Mouse (Mus musculus) hindbrain, embryonic 14.5 days (tissue): ENCODE results near the gene Syna. TPM values are rescaled to one million over a fixed set of nuclear protein-coding genes. Genes with fewer than 3 reads are reported as not detected.

Source experiments
- ATAC-seq: fragments of 200-750 bp; cut with Nextera tagmentation; 2 replicates; pipeline ENCODE4 v1.8.0; 2017; ENCODE audit warnings: moderate number of reproducible peaks, mild to moderate bottlenecking, moderate TSS enrichment, moderate library complexity; ENCODE audit not compliant: low FRiP score
- DNase-seq: peaks from one replicate; pipeline ENCODE4 v3.0.0-alpha.2; 2015; ENCODE audit warnings: low spot score
- H3K27ac ChIP-seq: fragments of 300-500 bp; sonication (generic); 2 replicates; pipeline ENCODE4 v1.5.1; 2014; ENCODE audit warnings: mild to moderate bottlenecking, moderate library complexity
- H3K27me3 ChIP-seq: fragments of 300-500 bp; sonication (generic); 2 replicates; pipeline ENCODE4 v1.6.1; 2014; ENCODE audit warnings: mild to moderate bottlenecking, low read length, mixed read lengths; ENCODE audit not compliant: control insufficient read depth, insufficient read depth
- H3K36me3 ChIP-seq: fragments of 300-500 bp; sonication (generic); replicated peaks from 2 replicates; pipeline ENCODE4 v1.6.1; 2014; ENCODE audit not compliant: control insufficient read depth, insufficient read depth
- H3K4me1 ChIP-seq: fragments of 300-500 bp; sonication (generic); replicated peaks from 2 replicates; pipeline ENCODE4 v1.6.1; 2014; ENCODE audit warnings: antibody characterized with exemption, low read length, mixed read lengths; ENCODE audit not compliant: control insufficient read depth, insufficient read depth
- H3K4me2 ChIP-seq: fragments of 300-500 bp; sonication (generic); replicated peaks from 2 replicates; pipeline ENCODE4 v1.6.1; 2014; ENCODE audit warnings: mild to moderate bottlenecking, moderate library complexity
- H3K4me3 ChIP-seq: fragments of 300-500 bp; sonication (generic); replicated peaks from 2 replicates; pipeline ENCODE4 v1.5.1; 2014; ENCODE audit warnings: mild to moderate bottlenecking, low read length
- H3K9ac ChIP-seq: fragments of 300-500 bp; sonication (generic); 2 replicates; pipeline ENCODE4 v1.6.1; 2014
- H3K9me3 ChIP-seq: fragments of 300-500 bp; sonication (generic); 2 replicates; pipeline ENCODE4 v1.6.1; 2016; ENCODE audit warnings: low read length; ENCODE audit not compliant: control insufficient read depth
- WGBS: fragments of 180-500 bp; shearing (Covaris S2); extraction: QIAGEN DNeasy Blood & Tissue Kit; methylation state at CpG from one replicate; pipeline ENCODE4 v1.1.7; 2014; 5-methylcytosine and 5-hydroxymethylcytosine counted together
- polyA plus RNA-seq: library from polyadenylated mRNA; unstranded; fragments of >200 nt; fragmentation: Nextera tagmentation; extraction: Ambion mirVana; gene quantifications from 2 replicates; pipeline ENCODE4 v1.2.1, GENCODE M21; 2014

The Syna gene
- polyA plus RNA-seq = 0.25 and 0.39 TPM in 2 replicates

DNA sequence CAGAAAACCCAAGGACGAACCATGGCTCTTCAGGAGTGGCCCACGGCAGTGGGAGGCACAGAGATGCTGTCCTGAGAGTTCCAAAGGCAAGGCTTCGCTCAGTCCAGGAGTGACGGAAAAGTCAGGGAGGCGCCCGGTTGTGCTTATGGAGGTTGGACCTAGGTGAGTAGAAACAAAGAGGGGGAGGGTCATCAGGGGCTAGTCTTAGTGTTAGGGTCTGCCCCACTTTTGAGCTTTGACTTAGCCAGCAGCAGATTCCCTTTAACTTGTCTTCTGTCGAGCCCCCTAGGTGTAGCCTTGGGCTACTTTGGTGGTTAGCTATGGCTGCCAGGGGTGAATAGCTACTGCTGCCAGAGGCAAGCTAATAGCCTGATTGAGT lies at the start of gene Syna:
Syna (minus strand) TSS at position 101 of the 379 bp plus-strand sequence.
- Histone ChIP-seq H3K4me2 (no peak within 1 kb of the TSS), H3K4me3 (no peak within 1 kb of the TSS), H3K27me3 (no peaks in the 10 kb centered on the region), H3K36me3 (no peaks in the 10 kb centered on the region), H3K4me1 (peaks cover 9% of the 10 kb centered on the region), H3K9me3 (no peaks in the 10 kb centered on the region), H3K27ac (no peak within 1 kb of the TSS), H3K9ac (no peak within 1 kb of the TSS)
- DNase-seq = no peak
- 92% methylated on average over 7 of the region's 7 CpGs for WGBS
- no peak for ATAC-seq

DNA sequence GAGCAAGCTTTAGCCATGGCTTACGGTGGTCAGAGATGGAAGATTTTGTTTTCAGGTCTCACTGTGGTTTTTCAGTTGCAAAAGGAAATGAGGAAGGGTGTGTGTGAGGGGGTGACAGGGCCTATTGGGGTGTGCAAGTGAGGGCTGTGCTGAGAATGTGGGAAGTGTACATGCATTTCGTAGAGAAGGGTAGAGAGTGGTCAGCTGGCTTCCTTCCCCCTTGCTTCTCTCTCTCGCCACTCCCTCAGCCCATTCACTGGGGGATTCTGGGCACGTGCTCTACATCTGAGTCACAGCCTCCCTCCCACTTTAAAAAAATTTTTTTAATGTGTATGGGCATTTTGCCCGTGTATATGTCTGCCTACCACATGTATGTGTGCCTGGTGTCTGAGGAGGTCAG lies 47.1 kb upstream of the Syna start:
- ATAC-seq (no peak), DNase-seq (no peak)
- no peaks in the 10 kb centered on the region for H3K9me3 ChIP-seq
- H3K4me2 ChIP-seq = no peak overlapping the region
- H3K4me1 ChIP-seq = no peaks in the 10 kb centered on the region
- H3K9ac ChIP-seq = no peak overlapping the region
- H3K4me3 ChIP-seq = no peak overlapping the region
- H3K27ac ChIP-seq = no peak overlapping the region
- H3K27me3 ChIP-seq = no peaks in the 10 kb centered on the region
- no peaks in the 10 kb centered on the region; the same call in 1 of the 2 replicates for H3K36me3 ChIP-seq
- WGBS = 70% methylated on average over 5 of the region's 5 CpGs

DNA sequence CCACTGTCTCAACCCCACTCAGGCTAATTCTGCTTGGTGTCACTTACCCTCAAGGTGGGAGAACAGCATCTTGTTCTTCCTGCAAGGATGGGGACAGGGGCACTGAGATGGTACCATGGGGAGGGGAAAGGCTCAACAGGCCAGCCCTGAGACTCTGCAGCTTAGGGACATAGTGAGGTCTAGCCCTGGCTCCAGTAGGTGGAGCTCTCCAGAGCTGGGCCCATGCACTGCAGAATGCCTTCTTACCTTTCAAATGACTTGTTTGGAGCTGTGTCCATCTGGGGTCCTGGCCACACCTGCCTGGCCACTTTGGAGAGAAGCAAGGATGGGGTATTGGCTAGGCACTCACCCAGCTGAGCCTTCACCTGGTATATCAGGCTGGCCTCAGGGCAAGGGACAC lies 46.3 kb upstream of the Syna start:
- Histone ChIP-seq H3K4me3 (no peak overlapping the region), H3K9me3 (no peaks in the 10 kb centered on the region), H3K27me3 (no peaks in the 10 kb centered on the region), H3K4me1 (no peaks in the 10 kb centered on the region), H3K9ac (no peak overlapping the region), H3K36me3 (no peaks in the 10 kb centered on the region; the same call in 1 of the 2 replicates), H3K4me2 (no peak overlapping the region), H3K27ac (no peak overlapping the region)
- DNase-seq (no peak), ATAC-seq (no peak)

DNA sequence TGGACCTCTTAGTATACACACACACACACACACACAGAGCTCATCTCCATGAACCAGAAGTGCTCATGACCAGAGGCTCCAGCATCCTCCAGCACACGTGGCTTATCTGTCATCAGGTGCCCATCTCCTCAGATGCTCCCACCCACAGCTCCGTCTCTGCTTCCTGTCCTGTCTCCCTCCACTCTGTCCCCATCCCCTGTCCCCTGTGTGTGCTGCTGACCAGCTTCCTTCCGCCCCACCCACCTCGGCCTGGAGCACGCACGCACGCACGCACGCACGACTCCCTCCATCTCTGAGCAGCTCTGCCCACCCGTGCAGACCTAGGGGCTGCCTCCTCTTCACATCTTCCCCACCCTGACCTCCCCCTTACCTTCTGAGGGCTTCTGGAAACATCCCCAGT lies 44.4 kb upstream of the Syna start:
- ATAC-seq (no peak), DNase-seq (no peak)
- Histone ChIP-seq H3K9me3 (no peaks in the 10 kb centered on the region), H3K36me3 (peaks cover 8% of the 10 kb centered on the region), H3K9ac (no peak overlapping the region), H3K4me2 (no peak overlapping the region), H3K4me1 (no peaks in the 10 kb centered on the region), H3K27ac (no peak overlapping the region), H3K4me3 (no peak overlapping the region), H3K27me3 (no peaks in the 10 kb centered on the region)
- 93% methylated on average over 11 of the region's 11 CpGs for WGBS

DNA sequence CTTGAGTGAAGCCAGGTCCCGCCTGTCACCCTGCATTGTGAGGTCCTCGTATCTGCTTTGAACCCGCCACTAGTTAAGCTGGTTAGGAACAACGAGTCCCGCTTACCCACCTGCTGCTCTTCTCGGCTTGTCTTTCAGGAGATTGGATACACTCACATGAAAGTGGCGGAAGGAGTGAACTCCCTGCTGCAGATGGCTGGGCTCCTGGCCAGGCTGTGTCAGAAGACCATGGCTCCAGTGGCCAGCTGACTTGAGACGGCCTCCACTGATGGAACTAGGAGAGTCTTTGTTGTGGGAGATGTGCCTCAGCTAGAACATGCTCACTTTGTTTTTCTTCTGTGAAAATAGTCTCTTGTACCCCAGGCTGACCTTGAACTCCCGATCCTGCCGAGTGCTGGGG lies 37.7 kb upstream of the Syna start:
- Histone ChIP-seq H3K27me3 (no peaks in the 10 kb centered on the region), H3K4me2 (no peak overlapping the region), H3K9me3 (no peaks in the 10 kb centered on the region), H3K36me3 (peaks cover 70% of the 10 kb centered on the region), H3K4me1 (no peaks in the 10 kb centered on the region), H3K4me3 (no peak overlapping the region), H3K9ac (no peak overlapping the region), H3K27ac (no peak overlapping the region)
- no peak for DNase-seq
- WGBS = 83% methylated on average over 10 of the region's 10 CpGs
- no peak for ATAC-seq

DNA sequence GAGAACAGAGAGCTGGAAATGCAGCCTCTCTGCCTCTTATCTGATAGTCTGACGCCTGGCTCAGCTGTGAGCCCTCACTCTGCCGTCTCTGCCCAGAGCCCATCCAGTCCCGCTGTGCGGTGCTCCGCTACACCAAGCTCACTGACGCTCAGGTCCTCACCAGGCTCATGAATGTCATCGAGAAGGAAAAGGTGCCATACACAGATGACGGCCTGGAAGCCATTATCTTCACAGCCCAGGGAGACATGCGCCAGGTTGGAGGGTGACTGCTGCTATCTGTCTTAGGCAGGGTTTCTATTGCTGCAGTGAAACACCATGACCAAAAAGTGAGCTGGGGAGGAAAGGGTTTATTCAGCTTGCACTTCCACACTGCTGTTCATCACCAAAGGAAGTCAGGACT lies 33.1 kb upstream of the Syna start:
- Histone ChIP-seq H3K9ac (no peak overlapping the region), H3K4me3 (no peak overlapping the region), H3K4me1 (no peaks in the 10 kb centered on the region), H3K4me2 (no peak overlapping the region), H3K36me3 (peaks cover 82% of the 10 kb centered on the region), H3K27ac (no peak overlapping the region), H3K27me3 (no peaks in the 10 kb centered on the region), H3K9me3 (no peaks in the 10 kb centered on the region)
- WGBS = 97% methylated on average over 9 of the region's 9 CpGs
- DNase-seq = no peak
- no peak for ATAC-seq

DNA sequence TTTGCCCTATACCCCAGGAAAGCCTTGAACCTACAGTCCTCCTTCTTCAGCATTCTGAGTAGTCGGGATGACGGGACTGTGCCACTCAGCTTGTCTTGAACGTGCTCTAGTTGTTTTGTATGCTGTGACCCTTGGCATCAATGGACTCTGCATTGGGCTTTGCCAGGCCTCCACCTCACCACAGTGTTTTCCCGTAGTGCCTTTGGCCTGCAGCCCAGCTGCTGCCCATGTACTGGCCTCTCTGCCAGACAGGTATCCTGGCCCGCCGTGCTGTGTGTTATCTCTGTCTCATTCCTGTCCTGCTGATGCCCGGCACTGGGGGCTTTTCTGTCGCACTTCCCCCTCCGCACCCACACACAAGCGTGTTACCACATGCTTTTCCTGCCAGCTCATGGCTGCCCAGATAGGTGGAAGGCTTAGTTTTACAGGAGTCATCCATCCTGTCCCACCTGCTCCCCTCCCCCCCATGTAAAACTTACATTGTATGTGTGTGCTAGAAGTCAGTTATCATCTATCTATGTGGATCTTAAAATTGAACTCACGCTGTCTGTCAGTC lies 32.1 kb upstream of the Syna start:
- Histone ChIP-seq H3K36me3 (peaks cover 76% of the 10 kb centered on the region), H3K27ac (no peak overlapping the region), H3K4me3 (no peak overlapping the region), H3K27me3 (no peaks in the 10 kb centered on the region), H3K9ac (no peak overlapping the region), H3K4me1 (no peaks in the 10 kb centered on the region), H3K9me3 (no peaks in the 10 kb centered on the region), H3K4me2 (no peak overlapping the region)
- WGBS = 91% methylated on average over 11 of the region's 11 CpGs
- no peak for ATAC-seq
- no peak for DNase-seq

DNA sequence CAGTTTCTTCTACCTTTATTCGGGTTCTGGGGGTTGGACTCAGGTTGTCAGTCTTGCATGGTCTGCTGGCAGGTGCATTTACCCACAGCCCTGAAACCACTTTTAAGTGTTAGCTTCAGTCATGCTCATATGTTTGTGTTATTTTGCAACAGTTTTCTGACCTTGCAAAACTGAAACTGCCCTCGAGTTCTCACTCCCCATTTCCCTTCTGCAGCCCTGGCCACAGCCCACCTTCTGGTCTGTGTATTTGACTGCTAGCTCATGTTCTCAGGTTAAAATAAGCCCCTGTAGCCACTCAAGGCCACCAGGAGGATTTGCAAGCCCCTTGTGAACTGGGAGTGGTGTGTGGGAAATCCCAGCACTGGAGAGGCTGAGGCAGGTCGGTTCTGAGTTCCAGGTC lies 29.9 kb upstream of the Syna start:
- H3K4me3 ChIP-seq = no peak overlapping the region
- ATAC-seq (no peak), DNase-seq (no peak)
- no peaks in the 10 kb centered on the region for H3K4me1 ChIP-seq
- H3K27ac ChIP-seq = no peak overlapping the region
- H3K4me2 ChIP-seq = no peak overlapping the region
- no peaks in the 10 kb centered on the region for H3K9me3 ChIP-seq
- H3K9ac ChIP-seq = no peak overlapping the region
- peaks cover 54% of the 10 kb centered on the region for H3K36me3 ChIP-seq
- no peaks in the 10 kb centered on the region for H3K27me3 ChIP-seq
- 95% methylated on average over 3 of the region's 3 CpGs for WGBS

DNA sequence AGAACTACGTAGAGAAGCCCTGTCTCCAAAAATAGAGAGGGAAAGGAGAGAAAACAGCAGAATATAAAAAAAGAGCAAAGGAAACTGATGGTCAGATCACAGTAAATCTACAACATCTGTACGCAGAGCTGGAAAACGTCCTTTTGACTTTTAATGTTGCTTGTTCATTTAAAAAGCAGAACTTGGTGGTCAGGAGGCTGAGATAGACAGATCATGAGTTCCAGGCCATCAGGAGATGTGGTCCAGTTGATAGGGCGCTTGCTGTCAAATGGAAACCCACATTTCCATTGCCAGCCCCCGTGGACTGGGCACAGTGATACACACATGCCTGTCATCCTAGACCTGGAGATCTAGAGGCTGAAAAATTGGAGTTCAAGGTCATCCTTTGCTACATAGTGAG lies 24.8 kb upstream of the Syna start:
- Histone ChIP-seq H3K4me3 (no peak overlapping the region), H3K9me3 (no peaks in the 10 kb centered on the region), H3K4me2 (no peak overlapping the region), H3K4me1 (peaks cover 9% of the 10 kb centered on the region; the same call in 1 of the 2 replicates), H3K27me3 (no peaks in the 10 kb centered on the region), H3K9ac (no peak overlapping the region), H3K27ac (no peak overlapping the region), H3K36me3 (peaks cover 5% of the 10 kb centered on the region; the same call in 1 of the 2 replicates)
- no peak for ATAC-seq
- 92% methylated on average over 5 of the region's 5 CpGs for WGBS
- DNase-seq = no peak

DNA sequence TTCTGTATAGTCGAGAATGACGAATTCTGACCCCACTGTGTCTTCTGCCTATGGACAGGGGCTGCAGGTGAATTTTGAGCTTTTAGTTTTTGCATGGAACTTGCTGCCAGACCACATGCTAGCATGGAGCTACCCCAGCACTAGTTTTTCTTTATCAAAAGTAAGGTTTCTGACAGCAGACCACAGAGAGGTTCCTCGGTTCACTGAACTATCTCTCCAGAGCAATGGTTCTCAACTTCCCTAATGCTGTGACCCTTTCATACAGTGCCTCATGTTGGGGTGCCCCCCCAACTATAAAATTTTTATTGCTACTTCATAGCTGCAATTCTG lies 23.9 kb upstream of the Syna start:
- no peak overlapping the region for H3K27ac ChIP-seq
- ATAC-seq = no peak
- H3K4me1 ChIP-seq = peaks cover 9% of the 10 kb centered on the region; the same call in 1 of the 2 replicates
- no peaks in the 10 kb centered on the region for H3K27me3 ChIP-seq
- no peak for DNase-seq
- 78% methylated on average over 3 of the region's 3 CpGs for WGBS
- no peaks in the 10 kb centered on the region for H3K9me3 ChIP-seq
- no peak overlapping the region for H3K4me3 ChIP-seq
- no peak overlapping the region for H3K4me2 ChIP-seq
- H3K9ac ChIP-seq = no peak overlapping the region
- peaks cover 4% of the 10 kb centered on the region; the same call in 1 of the 2 replicates for H3K36me3 ChIP-seq
